Mouse (Mus musculus): ENCODE measurements around the gene Dgke. TPM values are rescaled to one million over a fixed set of nuclear protein-coding genes. Genes with fewer than 3 reads are reported as not detected.
"Not testable (repeated sequence)": the region's sequence is repeated elsewhere in the genome, so short reads cannot be mapped to it uniquely, and the experiment has no call there.

Gene Dgke
- total and polyA plus RNA-seq, 3 experiments = 2.1 to 3.9 (median 3.4) TPM

DNA sequence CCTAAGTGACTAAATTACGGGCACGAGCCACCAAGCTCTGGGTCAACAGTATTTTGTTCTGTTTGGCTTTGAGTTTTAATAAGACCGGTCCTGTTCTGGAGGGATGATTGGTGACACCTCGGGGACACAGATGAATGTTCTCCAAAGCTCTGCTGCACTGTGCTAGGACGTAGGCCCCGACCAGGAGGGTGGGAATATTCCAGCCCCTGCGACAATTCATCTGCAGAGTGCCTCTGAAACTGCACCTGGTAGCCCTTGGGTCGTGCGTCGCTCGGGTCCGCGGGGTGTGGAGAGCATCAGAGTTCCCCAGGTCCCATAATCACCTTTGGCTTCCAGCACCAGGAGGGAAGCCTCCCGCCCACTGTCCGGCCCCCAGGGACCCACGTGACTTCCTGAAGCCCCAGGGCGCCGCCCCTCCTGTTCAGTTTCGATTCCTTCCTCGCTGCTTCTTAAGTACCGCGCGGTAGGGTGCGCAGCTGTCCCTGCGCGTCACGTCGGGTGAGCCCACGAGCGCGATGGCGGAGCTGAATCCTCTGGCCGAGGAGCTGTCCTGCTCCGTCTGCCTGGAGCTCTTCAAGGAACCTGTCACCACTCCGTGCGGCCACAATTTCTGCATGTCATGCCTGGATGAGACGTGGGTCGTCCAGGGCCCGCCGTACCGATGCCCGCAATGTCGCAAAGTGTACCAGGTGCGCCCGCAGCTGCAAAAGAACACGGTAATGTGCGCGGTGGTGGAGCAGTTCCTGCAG is 67.5 kb downstream of the Dgke start, which contains the start of gene Trim25:
TSS of gene Trim25 (plus strand) at position 403 of the 749 bp plus-strand sequence.
- peak within 1 kb of the TSS; percentile 100 for H3K4me3 ChIP-seq (ENCODE audit: low read depth, low read length)
- TF ChIP-seq POLR2AphosphoS5 (IDR thresholded peaks at IDR 0.05; ENCODE audit: insufficient replicate concordance, low read depth, low read length) = no peak
- no peak for TF ChIP-seq CTCF (IDR thresholded peaks at IDR 0.05; ENCODE audit: low read depth, low read length)
- TF ChIP-seq TAL1 (conservative IDR thresholded peaks at IDR 0.05; ENCODE audit: low read depth, low read length) = no peak
- no peak for TF ChIP-seq GATA2 (IDR thresholded peaks at IDR 0.05; ENCODE audit: borderline replicate concordance, low read depth, low read length)
- H3K9me3 ChIP-seq (replicated peaks) = no peaks in the 10 kb centered on the region
- no peaks in the 10 kb centered on the region for H3K27me3 ChIP-seq (ENCODE audit: insufficient read depth, low read length)
- DNase-seq (ENCODE audit: low spot score) = peak; percentile 92
- peak; percentile 94 for ATAC-seq (ENCODE audit: extremely low read depth, insufficient number of reproducible peaks, low FRiP score, poor library complexity, severe bottlenecking)
- peaks cover 37% of the 10 kb centered on the region for H3K36me3 ChIP-seq (replicated peaks)
- peaks cover 67% of the 10 kb centered on the region for H3K4me1 ChIP-seq (ENCODE audit: insufficient read depth, low read depth, low read length)

DNA sequence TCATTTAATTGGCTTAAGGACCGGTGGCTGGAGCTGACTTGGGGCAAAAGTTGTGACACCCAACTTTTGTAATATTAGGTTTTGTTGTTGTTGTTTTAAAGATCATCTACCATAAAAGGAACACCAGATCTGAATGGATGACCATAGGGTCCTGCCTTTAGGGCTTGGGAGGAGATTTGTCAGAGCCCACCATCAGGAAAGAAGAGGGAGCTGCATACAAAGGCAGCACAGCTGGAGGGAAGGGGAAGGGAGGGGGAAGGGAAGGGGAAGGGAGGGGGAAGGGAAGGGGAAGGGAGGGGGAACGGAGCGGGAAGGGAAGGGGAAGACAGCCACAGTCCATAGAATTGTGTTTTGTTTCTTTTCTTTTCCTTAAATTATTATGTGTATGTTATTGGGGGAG is 68.2 kb downstream of the Dgke start:
- peaks cover 68% of the 10 kb centered on the region for H3K4me1 ChIP-seq (ENCODE audit: insufficient read depth, low read depth, low read length)
- no peaks in the 10 kb centered on the region for H3K27me3 ChIP-seq (ENCODE audit: insufficient read depth, low read length)
- no peak for ATAC-seq (ENCODE audit: extremely low read depth, insufficient number of reproducible peaks, low FRiP score, poor library complexity, severe bottlenecking)
- H3K36me3 ChIP-seq (replicated peaks) = peaks cover 29% of the 10 kb centered on the region
- no peak for DNase-seq (ENCODE audit: low spot score)
- H3K9me3 ChIP-seq (replicated peaks) = no peaks in the 10 kb centered on the region
- H3K4me3 ChIP-seq (ENCODE audit: low read depth, low read length) = peak overlapping the region; percentile 100; the same call in 1 of the 2 replicates
- TF ChIP-seq GATA2 (IDR thresholded peaks at IDR 0.05; ENCODE audit: borderline replicate concordance, low read depth, low read length) = no peak
- TF ChIP-seq CTCF (IDR thresholded peaks at IDR 0.05; ENCODE audit: low read depth, low read length) = no peak
- no peak for TF ChIP-seq TAL1 (conservative IDR thresholded peaks at IDR 0.05; ENCODE audit: low read depth, low read length)
- TF ChIP-seq POLR2AphosphoS5 (IDR thresholded peaks at IDR 0.05; ENCODE audit: insufficient replicate concordance, low read depth, low read length) = no peak
- no peak for TF ChIP-seq GATA1 (IDR thresholded peaks at IDR 0.05; ENCODE audit: borderline replicate concordance, low read length)

DNA sequence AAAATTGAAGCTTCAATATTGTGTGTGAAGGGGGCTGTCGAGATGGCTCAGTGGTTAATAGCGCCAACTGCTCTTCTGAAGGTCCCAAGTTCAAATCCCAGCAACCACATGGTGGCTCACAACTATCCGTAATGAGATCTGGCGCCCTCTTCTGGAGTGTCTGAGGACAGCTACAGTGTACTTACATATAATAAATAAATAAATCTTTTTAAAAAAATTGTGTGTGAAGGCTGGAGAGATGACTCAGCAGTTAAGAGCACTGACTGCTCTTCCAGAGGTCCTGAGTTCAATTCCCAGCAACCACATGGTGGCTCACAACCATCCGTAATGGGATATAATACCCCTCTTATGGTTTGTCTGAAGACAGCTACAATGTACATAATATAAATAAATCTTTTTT is 69.3 kb downstream of the Dgke start:
- not testable (repeated sequence) for DNase-seq (ENCODE audit: low spot score); H3K27me3 ChIP-seq (ENCODE audit: insufficient read depth, low read length); H3K4me3 ChIP-seq (ENCODE audit: low read depth, low read length); ATAC-seq (ENCODE audit: extremely low read depth, insufficient number of reproducible peaks, low FRiP score, poor library complexity, severe bottlenecking); H3K9me3 ChIP-seq (replicated peaks)
- peaks cover 19% of the 10 kb centered on the region for H3K36me3 ChIP-seq (replicated peaks)
- peaks cover 58% of the 10 kb centered on the region for H3K4me1 ChIP-seq (ENCODE audit: insufficient read depth, low read depth, low read length)

DNA sequence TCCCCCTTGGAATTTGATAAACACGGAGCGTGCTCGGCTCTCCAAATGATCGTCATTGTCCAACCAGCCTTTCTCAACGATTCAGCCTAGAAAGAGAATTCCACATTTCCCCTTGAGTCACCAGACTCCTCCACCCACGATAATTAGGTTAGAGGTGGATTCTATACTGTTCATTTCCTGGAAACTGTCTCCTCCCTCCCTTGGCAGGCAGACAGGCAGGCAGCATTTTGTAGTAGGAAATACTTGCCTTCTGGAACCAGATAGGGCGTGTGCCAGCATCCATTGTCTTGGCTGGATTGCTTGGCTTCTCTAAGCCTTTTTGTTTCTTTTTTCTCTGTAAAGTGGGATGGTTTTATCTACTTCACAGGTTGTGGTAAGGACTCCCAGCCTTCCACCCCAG is 70.2 kb downstream of the Dgke start:
- no peak for TF ChIP-seq CTCF (IDR thresholded peaks at IDR 0.05; ENCODE audit: low read depth, low read length)
- TF ChIP-seq GATA1 (IDR thresholded peaks at IDR 0.05; ENCODE audit: borderline replicate concordance, low read length) = no peak
- no peak for TF ChIP-seq GATA2 (IDR thresholded peaks at IDR 0.05; ENCODE audit: borderline replicate concordance, low read depth, low read length)
- TF ChIP-seq TAL1 (conservative IDR thresholded peaks at IDR 0.05; ENCODE audit: low read depth, low read length) = no peak
- no peak for TF ChIP-seq POLR2AphosphoS5 (IDR thresholded peaks at IDR 0.05; ENCODE audit: insufficient replicate concordance, low read depth, low read length)
- Histone ChIP-seq H3K4me3 (ENCODE audit: low read depth, low read length) (no peak overlapping the region), H3K27me3 (ENCODE audit: insufficient read depth, low read length) (no peaks in the 10 kb centered on the region), H3K36me3 (replicated peaks) (peaks cover 11% of the 10 kb centered on the region), H3K4me1 (ENCODE audit: insufficient read depth, low read depth, low read length) (peaks cover 50% of the 10 kb centered on the region), H3K9me3 (replicated peaks) (no peaks in the 10 kb centered on the region)
- DNase-seq (ENCODE audit: low spot score) = no peak
- no peak for ATAC-seq (ENCODE audit: extremely low read depth, insufficient number of reproducible peaks, low FRiP score, poor library complexity, severe bottlenecking)

DNA sequence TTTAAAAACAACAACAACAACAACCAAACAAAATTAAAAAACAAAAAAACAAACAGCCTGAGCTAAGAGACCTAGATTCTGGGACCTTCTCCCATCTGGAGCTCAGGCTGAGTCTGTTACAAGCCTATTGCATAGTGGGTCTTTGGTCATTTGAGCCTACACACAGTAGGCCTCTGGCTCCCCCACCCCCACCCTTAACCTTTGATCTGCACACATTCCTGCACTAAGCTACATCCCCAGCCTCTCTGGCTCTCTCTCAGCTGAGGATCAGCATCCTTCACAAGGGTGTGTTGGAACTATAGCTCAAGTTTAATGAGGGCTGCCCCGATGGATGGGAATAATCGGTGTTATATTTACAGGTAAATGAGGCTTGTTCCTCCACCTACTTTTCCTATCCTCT is 71.0 kb downstream of the Dgke start:
- Histone ChIP-seq H3K4me1 (ENCODE audit: insufficient read depth, low read depth, low read length) (peaks cover 43% of the 10 kb centered on the region), H3K4me3 (ENCODE audit: low read depth, low read length) (no peak overlapping the region), H3K9me3 (replicated peaks) (no peaks in the 10 kb centered on the region), H3K36me3 (replicated peaks) (peaks cover 11% of the 10 kb centered on the region), H3K27me3 (ENCODE audit: insufficient read depth, low read length) (no peaks in the 10 kb centered on the region)
- no peak for TF ChIP-seq CTCF (IDR thresholded peaks at IDR 0.05; ENCODE audit: low read depth, low read length)
- no peak for TF ChIP-seq GATA1 (IDR thresholded peaks at IDR 0.05; ENCODE audit: borderline replicate concordance, low read length)
- TF ChIP-seq GATA2 (IDR thresholded peaks at IDR 0.05; ENCODE audit: borderline replicate concordance, low read depth, low read length) = no peak
- no peak for TF ChIP-seq POLR2AphosphoS5 (IDR thresholded peaks at IDR 0.05; ENCODE audit: insufficient replicate concordance, low read depth, low read length)
- no peak for TF ChIP-seq TAL1 (conservative IDR thresholded peaks at IDR 0.05; ENCODE audit: low read depth, low read length)
- DNase-seq (ENCODE audit: low spot score) (no peak), ATAC-seq (ENCODE audit: extremely low read depth, insufficient number of reproducible peaks, low FRiP score, poor library complexity, severe bottlenecking) (no peak)

DNA sequence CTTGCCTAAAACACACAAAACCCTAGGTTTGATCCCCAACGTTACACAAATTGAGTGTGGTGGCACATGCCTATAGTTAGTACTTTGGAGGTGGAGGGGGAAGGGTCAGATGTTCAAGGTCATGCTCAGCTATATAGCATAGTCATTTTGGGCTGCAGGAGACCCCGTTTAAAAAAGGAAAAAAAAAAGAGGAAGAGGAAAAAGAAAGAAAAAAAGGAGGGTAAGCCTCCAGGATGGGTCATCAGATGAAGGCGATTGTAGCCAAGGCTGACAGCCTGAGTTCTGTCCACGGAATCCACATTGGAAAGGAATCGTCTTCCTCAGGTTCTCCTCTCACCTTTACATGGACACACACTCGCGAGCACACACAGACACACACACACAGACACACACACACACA is 72.2 kb downstream of the Dgke start:
- Histone ChIP-seq H3K27me3 (ENCODE audit: insufficient read depth, low read length) (no peaks in the 10 kb centered on the region), H3K4me3 (ENCODE audit: low read depth, low read length) (no peak overlapping the region), H3K36me3 (replicated peaks) (peaks cover 12% of the 10 kb centered on the region), H3K4me1 (ENCODE audit: insufficient read depth, low read depth, low read length) (peaks cover 38% of the 10 kb centered on the region), H3K9me3 (replicated peaks) (no peaks in the 10 kb centered on the region)
- ATAC-seq (ENCODE audit: extremely low read depth, insufficient number of reproducible peaks, low FRiP score, poor library complexity, severe bottlenecking) (no peak), DNase-seq (ENCODE audit: low spot score) (no peak)
- TF ChIP-seq TAL1 (conservative IDR thresholded peaks at IDR 0.05; ENCODE audit: low read depth, low read length) (no peak), GATA2 (IDR thresholded peaks at IDR 0.05; ENCODE audit: borderline replicate concordance, low read depth, low read length) (no peak), CTCF (IDR thresholded peaks at IDR 0.05; ENCODE audit: low read depth, low read length) (no peak), POLR2AphosphoS5 (IDR thresholded peaks at IDR 0.05; ENCODE audit: insufficient replicate concordance, low read depth, low read length) (no peak), GATA1 (IDR thresholded peaks at IDR 0.05; ENCODE audit: borderline replicate concordance, low read length) (no peak)

All from G1E (cell line).